Mouse (Mus musculus) liver, adult 2 months (tissue): Measurements from ENCODE around the gene Sdhaf1. TPM values are rescaled to one million over a fixed set of nuclear protein-coding genes. Genes with fewer than 3 reads are reported as not detected.

Experiments
- DNase-seq: peaks from one replicate; pipeline ENCODE4 v3.0.0-alpha.2; 2011; ENCODE audit warnings: low read depth, low spot score; ENCODE audit errors: extremely low read depth
- H3K27ac ChIP-seq: fragments of 200-500 bp; replicated peaks from 2 replicates; pipeline ENCODE4 v1.5.1; 2012; ENCODE audit warnings: low read depth, mild to moderate bottlenecking, control low read depth, inconsistent platforms, low read length; ENCODE audit not compliant: insufficient read depth
- H3K27me3 ChIP-seq: fragments of 200-500 bp; 2 replicates; pipeline ENCODE4 v1.6.1; 2012; ENCODE audit warnings: mild to moderate bottlenecking, moderate library complexity, low read length, inconsistent platforms; ENCODE audit not compliant: control insufficient read depth, insufficient read depth
- H3K36me3 ChIP-seq: fragments of 200-500 bp; 2 replicates; pipeline ENCODE4 v1.6.1; 2012; ENCODE audit warnings: low read length, inconsistent platforms; ENCODE audit not compliant: control insufficient read depth, insufficient read depth
- H3K4me1 ChIP-seq: fragments of 200-500 bp; 2 replicates; pipeline ENCODE4 v1.6.1; 2011; ENCODE audit warnings: low read length; ENCODE audit not compliant: control insufficient read depth, insufficient read depth
- H3K4me3 ChIP-seq: fragments of 200-500 bp; 2 replicates; pipeline ENCODE4 v1.5.1; 2011; ENCODE audit warnings: low read depth, mild to moderate bottlenecking, control low read depth, low read length, moderate library complexity; ENCODE audit not compliant: insufficient read depth
- H3K79me2 ChIP-seq: fragments of 200-500 bp; 2 replicates; pipeline ENCODE4 v1.6.1; 2012; ENCODE audit warnings: inconsistent platforms, mild to moderate bottlenecking, low read length, moderate library complexity; ENCODE audit not compliant: control insufficient read depth, insufficient read depth
- H3K9ac ChIP-seq: fragments of 200-500 bp; 2 replicates; pipeline ENCODE4 v1.6.1; 2012; ENCODE audit warnings: low read depth, mild to moderate bottlenecking, control low read depth, inconsistent platforms, low read length
- CTCF ChIP-seq: fragments of 200-500 bp; IDR thresholded peaks from 2 replicates; pipeline ENCODE4 v1.5.1; 2011; ENCODE audit warnings: low read depth, low read length, control low read depth
- POLR2A ChIP-seq: fragments of 200-500 bp; IDR thresholded peaks from 2 replicates; pipeline ENCODE4 v1.6.1; 2011; ENCODE audit warnings: low read length, control low read depth; ENCODE audit not compliant: insufficient read depth; ENCODE audit errors: extremely low read depth
- WGBS: fragments of 180-500 bp; shearing (Covaris S2); methylation state at CpG from one replicate; pipeline ENCODE4 v1.1.7; 2018; 5-methylcytosine and 5-hydroxymethylcytosine counted together
- polyA plus RNA-seq: library from polyadenylated mRNA; depleted of rRNA; stranded (reverse); fragments of >200 nt; gene quantifications from 2 replicates; pipeline ENCODE4 v1.2.3, GENCODE M21; 2012
- total RNA-seq: library from RNA; depleted of rRNA; stranded (reverse); fragments of >200 nt; gene quantifications from 2 replicates; pipeline ENCODE4 v1.2.3, GENCODE M21; 2014

Gene Sdhaf1
- total and polyA plus RNA-seq, 2 experiments: 4.0 to 15.8 TPM

DNA sequence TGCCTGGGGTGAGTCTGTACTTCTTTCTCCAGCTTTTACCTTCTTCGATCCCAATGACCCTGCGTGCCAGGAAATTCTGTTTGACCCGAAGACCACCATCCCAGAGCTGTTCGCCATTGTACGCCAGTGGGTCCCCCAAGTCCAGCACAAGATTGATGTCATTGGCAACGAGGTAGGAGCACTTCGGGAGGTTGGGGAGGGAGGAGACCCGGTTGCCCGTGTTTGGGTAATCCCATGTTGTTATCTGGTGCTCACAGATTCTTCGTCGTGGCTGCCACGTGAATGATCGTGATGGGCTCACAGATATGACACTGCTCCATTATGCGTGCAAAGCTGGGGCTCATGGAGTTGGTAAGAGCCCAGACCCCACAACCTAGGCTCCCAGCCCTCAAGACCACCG is 26.9 kb downstream of the Sdhaf1 start:
- Histone ChIP-seq H3K36me3 (no peaks in the 10 kb centered on the region), H3K27me3 (no peaks in the 10 kb centered on the region), H3K4me3 (no peak overlapping the region), H3K79me2 (no peaks in the 10 kb centered on the region), H3K9ac (no peak overlapping the region), H3K27ac (no peak overlapping the region), H3K4me1 (no peaks in the 10 kb centered on the region)
- TF ChIP-seq CTCF (no peak), POLR2A (no peak)
- no peak for DNase-seq
- WGBS: 85% methylated on average over 15 of the region's 15 CpGs

- Histone ChIP-seq H3K9ac (no peak overlapping the region), H3K79me2 (no peaks in the 10 kb centered on the region), H3K27me3 (no peaks in the 10 kb centered on the region; the same call in none of the 2 replicates), H3K4me3 (no peak overlapping the region), H3K27ac (no peak overlapping the region), H3K4me1 (no peaks in the 10 kb centered on the region), H3K36me3 (no peaks in the 10 kb centered on the region)
- DNase-seq: peak; percentile 20
- WGBS: 45% methylated on average over 10 of the region's 10 CpGs
- TF ChIP-seq CTCF (no peak), POLR2A (no peak)
Observed at GRCm38 (mm10) chr7:30295103-30295502, 28.6 kb downstream of the Sdhaf1 start.

GRCm38 (mm10) chr7:30294296-30294695 is 29.4 kb downstream of the Sdhaf1 start:
- no peaks in the 10 kb centered on the region for H3K4me1 ChIP-seq
- no peak for DNase-seq
- no peaks in the 10 kb centered on the region for H3K36me3 ChIP-seq
- no peak for TF ChIP-seq CTCF
- TF ChIP-seq POLR2A: no peak
- H3K4me3 ChIP-seq: no peak overlapping the region
- no peak overlapping the region for H3K27ac ChIP-seq
- H3K27me3 ChIP-seq: no peaks in the 10 kb centered on the region; the same call in none of the 2 replicates
- no peak overlapping the region for H3K9ac ChIP-seq
- no peaks in the 10 kb centered on the region for H3K79me2 ChIP-seq
- WGBS: 72% methylated on average over 5 of the region's 5 CpGs

GRCm38 (mm10) chr7:30293795-30294194 is 29.9 kb downstream of the Sdhaf1 start:
- Histone ChIP-seq H3K9ac (no peak overlapping the region), H3K4me1 (no peaks in the 10 kb centered on the region), H3K27ac (no peak overlapping the region), H3K79me2 (no peaks in the 10 kb centered on the region), H3K27me3 (no peaks in the 10 kb centered on the region; the same call in none of the 2 replicates), H3K36me3 (no peaks in the 10 kb centered on the region), H3K4me3 (no peak overlapping the region)
- WGBS: 83% methylated on average over 13 of the region's 13 CpGs
- no peak for DNase-seq
- TF ChIP-seq CTCF (no peak), POLR2A (no peak)

DNA sequence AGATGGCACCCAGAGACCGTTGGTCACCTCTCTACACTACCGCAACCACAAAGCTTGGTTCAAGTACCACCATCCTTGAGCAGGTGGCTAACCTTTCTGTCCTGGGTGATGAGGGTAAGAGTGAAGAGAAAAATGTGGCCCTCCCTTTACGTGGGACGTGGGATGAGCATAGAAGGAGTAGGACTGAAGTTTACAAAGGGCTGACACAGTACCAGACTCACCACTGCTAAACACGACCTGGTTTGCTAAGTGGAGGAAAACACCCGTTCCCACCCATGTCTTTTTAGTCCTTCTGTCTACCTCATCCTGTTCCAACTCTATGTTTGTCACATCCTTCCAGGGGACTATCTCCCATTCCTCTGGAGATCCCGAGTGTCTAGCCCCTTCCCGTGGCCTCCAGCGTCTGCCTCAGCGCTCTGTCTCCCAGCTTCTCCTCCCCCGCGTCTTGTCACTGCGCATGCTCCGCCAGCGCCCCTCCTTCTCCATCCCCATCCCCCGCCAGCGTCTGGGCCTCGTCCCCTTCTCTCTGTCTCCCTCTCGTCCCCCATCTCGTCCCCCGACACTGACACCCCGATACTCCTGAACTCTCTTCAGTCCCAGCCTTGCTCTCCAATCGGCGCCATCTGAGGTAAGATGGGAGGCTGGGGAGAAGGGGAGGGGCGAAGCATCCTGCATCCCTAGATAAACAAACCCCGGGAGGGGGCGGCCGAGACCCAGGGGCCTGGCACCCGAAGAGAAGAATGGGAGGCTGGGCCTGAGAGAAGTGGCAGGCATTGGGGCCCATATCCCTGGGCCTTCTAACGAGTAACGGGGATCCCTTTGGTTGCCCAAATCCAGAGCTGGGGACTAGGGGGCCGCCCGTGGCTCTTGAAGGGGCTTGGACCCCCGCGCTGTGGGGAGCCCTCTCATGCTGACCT is 32.2 kb downstream of the Sdhaf1 start, which contains the start of gene Clip3:
Gene Clip3 (plus strand): TSS at position 514 of the 917 bp plus-strand sequence.
- Histone ChIP-seq H3K4me1 (no peaks in the 10 kb centered on the region), H3K4me3 (peak within 1 kb of the TSS; percentile 58), H3K27ac (no peak within 1 kb of the TSS), H3K36me3 (no peaks in the 10 kb centered on the region), H3K27me3 (no peaks in the 10 kb centered on the region; the same call in none of the 2 replicates), H3K79me2 (no peaks in the 10 kb centered on the region), H3K9ac (no peak within 1 kb of the TSS; the same call in 1 of the 2 replicates)
- no peak for TF ChIP-seq POLR2A
- no peak for TF ChIP-seq CTCF
- DNase-seq: no peak
- WGBS: 18% methylated on average over 35 of the region's 35 CpGs

- Histone ChIP-seq H3K27ac (no peak overlapping the region), H3K4me1 (no peaks in the 10 kb centered on the region), H3K4me3 (no peak overlapping the region), H3K36me3 (no peaks in the 10 kb centered on the region), H3K27me3 (no peaks in the 10 kb centered on the region; the same call in none of the 2 replicates), H3K9ac (no peak overlapping the region), H3K79me2 (no peaks in the 10 kb centered on the region)
- WGBS: 76% methylated on average over 10 of the region's 10 CpGs
- no peak for DNase-seq
- TF ChIP-seq CTCF (no peak), POLR2A (no peak)
Observed at GRCm38 (mm10) chr7:30289714-30290399, 33.8 kb downstream of the Sdhaf1 start.
